Mouse (Mus musculus) heart, postnatal 0 days (tissue): ENCODE measurements around the gene Tmem216.

Experiments used
- CTCF ChIP-seq: IDR thresholded peaks from 2 replicates; pipeline ENCODE4 v1.5.1; 2016; ENCODE audit warnings: antibody characterized with exemption, control low read depth, low read depth
- EP300 ChIP-seq: IDR thresholded peaks from 2 replicates; pipeline ENCODE4 v1.6.1; 2016; ENCODE audit warnings: antibody characterized with exemption, low read depth

- TF ChIP-seq CTCF (no peak), EP300 (no peak)
Observed at GRCm38 (mm10) chr19:10523483-10524080, 32.5 kb downstream of the Tmem216 start.
